In genomic region chr5:120953974-120954373, GRCm38 (mm10) we compare ENCODE assay signal across 9 mouse cellular contexts. TPM values are rescaled to one million over a fixed set of nuclear protein-coding genes. Genes with fewer than 3 reads are reported as not detected.
DNase-seq lines count a peak whose midpoint lies in the region; TF ChIP-seq lines count a peak whose summit lies in the region.
"Had no signal": no experiment of that assay in that cellular context is flagged by ENCODE, and none has a peak within 500 bp of the region (broad histone marks: within the 10 kb centered on the region; RNA-seq: fewer than 3 reads in every experiment).

No protein-coding gene starts in this region.

- no peaks in the 10 kb centered on the region for H3K4me1 ChIP-seq in heart, adult 2 months (ENCODE audit: control insufficient read depth, insufficient read depth, low read length)
- H3K4me1 ChIP-seq: hindbrain, embryonic 15.5 days had no signal

- H3K79me2 ChIP-seq in heart, adult 2 months (replicated peaks; ENCODE audit: control insufficient read depth, insufficient read depth, low read length): no peaks in the 10 kb centered on the region

- intact Hi-C loops in heart, adult 2 months (cut with DNase I): loop anchor here (10.0 kb wide), 1 partner anchor 231 kb away; no protein-coding TSS in a partner anchor
- intact Hi-C loops in heart, postnatal 25 days (cut with DNase I): loop anchor here (10.0 kb wide), 1 partner anchor 181 kb away; no protein-coding TSS in a partner anchor

- TF ChIP-seq EP300 in heart, adult 2 months (IDR thresholded peaks at IDR 0.05; ENCODE audit: insufficient read depth, low read depth, low read length): no peak

- H3K9ac ChIP-seq in heart, adult 2 months (ENCODE audit: low read depth, low read length): no peak overlapping the region
- H3K9ac ChIP-seq: hindbrain, embryonic 15.5 days had no signal

- WGBS in heart, adult 2 months: 24% methylated on average over 5 of the region's 5 CpGs

- TF ChIP-seq POLR2A in heart, adult 2 months (IDR thresholded peaks at IDR 0.05; ENCODE audit: insufficient read depth, low read depth, low read length): no peak

- H3K36me3 ChIP-seq in heart, adult 2 months (ENCODE audit: control insufficient read depth, insufficient read depth, low read length): no peaks in the 10 kb centered on the region

- H3K27ac ChIP-seq in heart, adult 2 months: no peak overlapping the region
- H3K27ac ChIP-seq: hindbrain, embryonic 15.5 days had no signal

- H3K27me3 ChIP-seq in heart, adult 2 months (ENCODE audit: control insufficient read depth, insufficient read depth, low read length): no peaks in the 10 kb centered on the region; the same call in 1 of the 2 replicates
- H3K27me3 ChIP-seq: hindbrain, embryonic 15.5 days had no signal

- H3K4me3 ChIP-seq in heart, adult 2 months: no peak overlapping the region
- H3K4me3 ChIP-seq: hindbrain, embryonic 15.5 days had no signal

- no peak for DNase-seq in heart, adult 2 months
- DNase-seq in heart, postnatal 25 days (ENCODE audit: low spot score): no peak
- DNase-seq in right cerebral cortex, postnatal 14 days: peak; percentile 54
- no peak for DNase-seq in right cerebral cortex, postnatal 36 days (ENCODE audit: low spot score in 2 of 2)
- DNase-seq in cerebellum, adult 9-10 months: peak; percentile 76
- peak; percentile 18 for DNase-seq in hindlimb bud, embryonic 11.5 days (ENCODE audit: extremely low spot score, low read depth, low spot score)
- peak; percentile 70 for DNase-seq in right cerebral cortex, postnatal 4 days
- no peak for DNase-seq in heart, adult 11 months

- TF ChIP-seq CTCF in heart, adult 2 months (IDR thresholded peaks at IDR 0.05): peak; percentile 62

RNA-seq across cellular contexts. Expression of gene Oas1d, which starts 39.6 kb away (rescaled TPM):
- not detected for total RNA-seq in heart, adult 2 months (2021)
- not detected in 2 replicates for polyA plus RNA-seq in heart, adult 2 months (2012; rRNA removed)
- total RNA-seq in heart, postnatal 25 days (2021): not detected
- polyA plus RNA-seq: hindbrain, embryonic 15.5 days had no signal

RNA-seq across cellular contexts. Expression of gene Oas1a, which starts 46.7 kb away (rescaled TPM):
- total RNA-seq in heart, adult 2 months (2021): under 1 TPM; 0.63 to 0.84 TPM
- polyA plus RNA-seq in heart, adult 2 months (2012; rRNA removed): 2.6 and 3.4 TPM in 2 replicates
- 1 to 10 TPM in 1 of 2 experiments, under 1 TPM in 1; 0.34 to 1.0 TPM for total RNA-seq in heart, postnatal 25 days (2021)

RNA-seq across cellular contexts. Expression of gene Rph3a, which starts 55.9 kb away (rescaled TPM):
- not detected for total RNA-seq in heart, adult 2 months (2021)
- 0.06 TPM in 1 of 2 replicates, not detected in the other for polyA plus RNA-seq in heart, adult 2 months (2012; rRNA removed)
- total RNA-seq in heart, postnatal 25 days (2021): under 1 TPM in 1 of 2 experiments, not detected in 1; 0.08 TPM

Comparison
In these comparisons a context has a peak if more than half of its experiments do, and no peak if none do; other contexts are left out.
1. DNase-seq: peak in right cerebral cortex, postnatal 14 days (single experiment), cerebellum, adult 9-10 months (single experiment), hindlimb bud, embryonic 11.5 days (single experiment) and right cerebral cortex, postnatal 4 days (single experiment); none in heart, adult 2 months (0 of 2), heart, postnatal 25 days (single experiment), right cerebral cortex, postnatal 36 days (0 of 2) and heart, adult 11 months (single experiment).